Mouse (Mus musculus): Measurements from ENCODE around the gene Dctn3.
"Not testable (repeated sequence)": the region's sequence is repeated elsewhere in the genome, so short reads cannot be mapped to it uniquely, and the experiment has no call there.

Dctn3 gene

GRCm38 (mm10) chr4:41738256-41738603, 15.3 kb upstream of the Dctn3 start:
- DNase-seq (ENCODE audit: low read depth, low spot score): no peak

GRCm38 (mm10) chr4:41737602-41738255, 14.8 kb upstream of the Dctn3 start:
- DNase-seq (ENCODE audit: low read depth, low spot score): peak; percentile 71

- DNase-seq (ENCODE audit: low read depth, low spot score): peak; percentile 46
These were observed 8.2 kb upstream of the Dctn3 start, which contains the start of gene Arid3c for GRCm38 (mm10) chr4:41731052-41731765. TSS of gene Arid3c (minus strand) at chr4:41731142.

- DNase-seq (ENCODE audit: low read depth, low spot score): no peak
These were observed 4.1 kb upstream of the Dctn3 start for GRCm38 (mm10) chr4:41726826-41727621.

- DNase-seq (ENCODE audit: low read depth, low spot score): no peak
These were observed 6.1 kb downstream of the Dctn3 start for GRCm38 (mm10) chr4:41716834-41717233.

- DNase-seq (ENCODE audit: low read depth, low spot score): peak; percentile 56
These were observed 7.4 kb downstream of the Dctn3 start for GRCm38 (mm10) chr4:41715596-41715995.

GRCm38 (mm10) chr4:41715082-41715481, 7.9 kb downstream of the Dctn3 start:
- DNase-seq (ENCODE audit: low read depth, low spot score): no peak

- peak; percentile 76 for DNase-seq (ENCODE audit: low read depth, low spot score)
These were observed 8.7 kb downstream of the Dctn3 start for GRCm38 (mm10) chr4:41714276-41714675.

GRCm38 (mm10) chr4:41713197-41714067, 9.5 kb downstream of the Dctn3 start, which contains the start of gene Rpp25l:
TSS of gene Rpp25l (minus strand) at chr4:41713534.
- peak; percentile 76 for DNase-seq (ENCODE audit: low read depth, low spot score)

- no peak for DNase-seq (ENCODE audit: low read depth, low spot score)
These were observed 10.4 kb downstream of the Dctn3 start for GRCm38 (mm10) chr4:41712421-41713196.

GRCm38 (mm10) chr4:41711705-41712375, 11.1 kb downstream of the Dctn3 start:
- DNase-seq (ENCODE audit: low read depth, low spot score): peak; percentile 64

GRCm38 (mm10) chr4:41710229-41710628, 12.7 kb downstream of the Dctn3 start:
- peak; percentile 44 for DNase-seq (ENCODE audit: low read depth, low spot score)

- DNase-seq (ENCODE audit: low read depth, low spot score): peak; percentile 59
These were observed 14.7 kb downstream of the Dctn3 start for GRCm38 (mm10) chr4:41708192-41708745.

- peak; percentile 97 for DNase-seq (ENCODE audit: low read depth, low spot score)
These were observed 15.9 kb downstream of the Dctn3 start for GRCm38 (mm10) chr4:41707011-41707535.

- peak; percentile 52 for DNase-seq (ENCODE audit: low read depth, low spot score)
These were observed 16.8 kb downstream of the Dctn3 start for GRCm38 (mm10) chr4:41705922-41706754.

GRCm38 (mm10) chr4:41704651-41705050, 18.3 kb downstream of the Dctn3 start:
- DNase-seq (ENCODE audit: low read depth, low spot score): no peak

GRCm38 (mm10) chr4:41702226-41702625, 20.7 kb downstream of the Dctn3 start:
- DNase-seq (ENCODE audit: low read depth, low spot score): not testable (repeated sequence)

GRCm38 (mm10) chr4:41700224-41700623, 22.7 kb downstream of the Dctn3 start:
- not testable (repeated sequence) for DNase-seq (ENCODE audit: low read depth, low spot score)

All from ES-CJ7 (cell line).